In genomic region chr16:54092206-54092605, GRCm38 (mm10) we compare ENCODE assay signal across 28 mouse cellular contexts.
"Had no signal": no experiment of that assay in that cellular context is flagged by ENCODE, and none has a peak within 500 bp of the region (broad histone marks: within the 10 kb centered on the region; RNA-seq: fewer than 3 reads in every experiment).

No protein-coding gene starts in this region.

- H3K9me3 ChIP-seq: heart, embryonic 13.5 days; heart, embryonic 15.5 days; hindbrain, embryonic 13.5 days; hindbrain, embryonic 15.5 days; kidney, embryonic 15.5 days; limb, embryonic 13.5 days; limb, embryonic 15.5 days; liver, embryonic 12.5 days had no signal

- H3K4me1 ChIP-seq: heart, embryonic 13.5 days; heart, embryonic 15.5 days; hindbrain, embryonic 13.5 days; hindbrain, embryonic 15.5 days; kidney, embryonic 15.5 days; limb, embryonic 13.5 days; limb, embryonic 15.5 days; liver, embryonic 12.5 days had no signal

- DNase-seq: gastrocnemius, adult 2 months; gastrocnemius, postnatal 10 days; gastrocnemius, postnatal 25 days; heart, adult 11 months; heart, adult 2 months; heart, postnatal 14 days; heart, postnatal 36 days; kidney, adult 11 months; kidney, adult 2 months; kidney, adult 9 months; kidney, postnatal 14 days; kidney, postnatal 36 days; layer of hippocampus, adult 9-11 months; layer of hippocampus, postnatal 36 days; left cerebral cortex, postnatal 4 days had no signal

- H3K9ac ChIP-seq: heart, embryonic 13.5 days; heart, embryonic 15.5 days; hindbrain, embryonic 13.5 days; hindbrain, embryonic 15.5 days; kidney, embryonic 15.5 days; limb, embryonic 13.5 days; limb, embryonic 15.5 days; liver, embryonic 12.5 days; liver, embryonic 14.5 days had no signal

- H3K36me3 ChIP-seq: heart, embryonic 13.5 days; heart, embryonic 15.5 days; hindbrain, embryonic 13.5 days; hindbrain, embryonic 15.5 days; kidney, embryonic 15.5 days; limb, embryonic 13.5 days; limb, embryonic 15.5 days; liver, embryonic 12.5 days had no signal

- H3K27ac ChIP-seq: gastrocnemius, adult 2 months; heart, adult 2 months; heart, embryonic 13.5 days; heart, embryonic 15.5 days; hindbrain, embryonic 13.5 days; hindbrain, embryonic 15.5 days; hindbrain, postnatal 0 days; kidney, embryonic 15.5 days; kidney, postnatal 0 days; limb, embryonic 13.5 days; limb, embryonic 15.5 days; liver, embryonic 12.5 days; liver, embryonic 14.5 days had no signal

- H3K4me2 ChIP-seq: heart, embryonic 11.5 days; heart, embryonic 13.5 days; heart, embryonic 15.5 days; hindbrain, embryonic 13.5 days; hindbrain, embryonic 15.5 days; kidney, embryonic 15.5 days; limb, embryonic 13.5 days; limb, embryonic 15.5 days; liver, embryonic 12.5 days had no signal

- ATAC-seq: hindbrain, postnatal 0 days; intestine, embryonic 16.5 days; liver, embryonic 12.5 days had no signal

- H3K4me3 ChIP-seq: gastrocnemius, adult 2 months; heart, adult 2 months; heart, embryonic 13.5 days; heart, embryonic 15.5 days; hindbrain, embryonic 13.5 days; hindbrain, embryonic 15.5 days; kidney, embryonic 15.5 days; limb, embryonic 13.5 days; limb, embryonic 15.5 days; liver, embryonic 12.5 days had no signal

- H3K27me3 ChIP-seq: heart, embryonic 13.5 days; heart, embryonic 15.5 days; hindbrain, embryonic 13.5 days; hindbrain, embryonic 15.5 days; kidney, embryonic 15.5 days; limb, embryonic 13.5 days; limb, embryonic 15.5 days; liver, embryonic 12.5 days had no signal
